Mouse (Mus musculus): Measurements from ENCODE around the gene Igf2bp2. TPM values are rescaled to one million over a fixed set of nuclear protein-coding genes. Genes with fewer than 3 reads are reported as not detected.

Gene Igf2bp2
- polyA plus RNA-seq, 1 experiment = not detected

- peaks cover 5% of the 10 kb centered on the region; the same call in 1 of the 2 replicates for H3K4me1 ChIP-seq (ENCODE audit: control insufficient read depth, insufficient read depth, low read length)
- WGBS = 1% methylated on average over 45 of the region's 45 CpGs
Observed at GRCm38 (mm10) chr16:22009099-22009584, 154.0 kb downstream of the Igf2bp2 start, which contains the start of gene Senp2. Gene Senp2 (plus strand): TSS chr16:22009484.

More at GRCm38 (mm10) chr16:22009099-22009584, 154.0 kb downstream of the Igf2bp2 start, which contains the start of gene Senp2:
- Histone ChIP-seq H3K27ac (ENCODE audit: insufficient read depth, low read depth, low read length) (no peak within 1 kb of the TSS), H3K4me3 (ENCODE audit: insufficient read depth, low read depth, low read length) (peak within 1 kb of the TSS; percentile 76)
- TF ChIP-seq POLR2A (IDR thresholded peaks at IDR 0.05; ENCODE audit: insufficient read depth, low read depth, low read length) (peak; percentile 45; the same call in 1 of the 2 replicates), CTCF (IDR thresholded peaks at IDR 0.05; ENCODE audit: insufficient read depth, low read depth, low read length) (no peak)

Other genes with a start within 250 kb of the Igf2bp2 start
- gene Tmem41a, start 215.7 kb downstream of the Igf2bp2 start, polyA plus RNA-seq (2012; ENCODE audit: insufficient read depth, insufficient read length, low replicate concordance, missing spikeins) = not detected in 2 replicates
- gene Liph, start 167.6 kb downstream of the Igf2bp2 start, polyA plus RNA-seq (2012; ENCODE audit: insufficient read depth, insufficient read length, low replicate concordance, missing spikeins) = not detected in 2 replicates
- gene Senp2, start 153.8 kb downstream of the Igf2bp2 start, polyA plus RNA-seq (2012; ENCODE audit: insufficient read depth, insufficient read length, low replicate concordance, missing spikeins) = 137 TPM in 1 of 2 replicates, not detected in the other
- 169 TPM in 1 of 2 replicates, not detected in the other for gene Tra2b, start 102.7 kb upstream of the Igf2bp2 start, polyA plus RNA-seq (2012; ENCODE audit: insufficient read depth, insufficient read length, low replicate concordance, missing spikeins)

Data from olfactory bulb, adult 2 months (tissue).